Mouse (Mus musculus): ENCODE measurements around the gene Gnb5. TPM values are rescaled to one million over a fixed set of nuclear protein-coding genes. Genes with fewer than 3 reads are reported as not detected.

The Gnb5 gene
- polyA plus RNA-seq, 1 experiment from 2014 or later, result 46.4 TPM

Other genes with a start within 250 kb of the Gnb5 start
- 26.3 and 27.8 TPM in 2 replicates for gene Myo5a, start 235.3 kb upstream of the Gnb5 start, polyA plus RNA-seq (2015; fragmentation: Nextera tagmentation; extraction: Ambion mirVana)
- gene Myo5c, start 74.3 kb upstream of the Gnb5 start, polyA plus RNA-seq (2015; fragmentation: Nextera tagmentation; extraction: Ambion mirVana), result 0.50 and 0.59 TPM in 2 replicates
- not detected in 2 replicates for gene Bcl2l10, start 41.5 kb downstream of the Gnb5 start, polyA plus RNA-seq (2015; fragmentation: Nextera tagmentation; extraction: Ambion mirVana)
- 196 and 199 TPM in 2 replicates for gene Mapk6, start 103.7 kb downstream of the Gnb5 start, polyA plus RNA-seq (2015; fragmentation: Nextera tagmentation; extraction: Ambion mirVana)
- gene Leo1, start 135.2 kb downstream of the Gnb5 start, polyA plus RNA-seq (2015; fragmentation: Nextera tagmentation; extraction: Ambion mirVana), result 46.8 and 49.2 TPM in 2 replicates